Mouse (Mus musculus) activated CD4-positive, CD25-positive, alpha-beta regulatory T cell (primary cell): ENCODE measurements around the gene Slco3a1. TPM values are rescaled to one million over a fixed set of nuclear protein-coding genes. Genes with fewer than 3 reads are reported as not detected.

ENCODE experiments used
- polyA plus RNA-seq, 2 experiments: library from polyadenylated mRNA; unstranded; fragments of 100-300 nt; shearing (Covaris generic); gene quantifications; one replicate each; pipeline ENCODE4 v1.2.1; 2017

Slco3a1 gene
- 10 to 100 TPM; 29.8 to 44.5 TPM for polyA plus RNA-seq

DNA sequence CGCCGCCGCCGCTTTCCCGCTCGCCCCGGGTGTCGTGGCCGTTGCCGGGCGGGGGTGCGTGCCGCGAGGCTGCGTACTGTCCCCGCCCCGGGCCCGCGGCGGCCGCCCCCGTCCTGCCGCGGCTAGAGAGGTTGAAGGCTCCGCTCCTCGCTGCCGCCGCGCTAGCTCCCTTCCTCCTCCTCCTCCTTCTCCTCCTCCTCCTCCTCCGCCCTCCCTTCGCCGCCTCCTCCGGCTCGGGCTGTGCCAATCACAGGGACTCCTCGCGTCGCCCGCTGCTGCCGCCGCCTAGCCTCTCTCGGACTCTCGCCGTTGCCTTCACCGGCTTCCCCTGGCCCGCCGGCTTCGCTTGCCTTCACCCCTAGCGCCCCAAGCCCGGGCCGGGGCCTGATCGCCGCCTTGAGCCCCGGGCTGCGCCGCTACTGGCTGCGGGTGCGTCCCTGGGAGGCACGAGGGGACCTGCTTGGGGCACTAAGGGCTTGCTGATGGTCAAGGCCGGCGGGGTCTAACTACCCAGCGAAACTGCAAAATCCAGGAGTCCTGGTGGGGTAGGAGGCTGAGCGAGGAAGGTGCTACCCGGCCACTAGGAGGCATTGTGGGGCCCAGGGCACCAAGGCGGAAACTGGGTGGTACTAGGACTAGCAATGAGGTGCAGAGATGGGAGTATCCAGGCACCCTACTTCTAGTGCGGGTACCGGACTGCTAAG is at the start of gene Slco3a1:
TSS of gene Slco3a1 (minus strand) at position 173 of the 704 bp plus-strand sequence.

